ENCODE assay signal across 8 mouse cellular contexts in the genomic region with DNA sequence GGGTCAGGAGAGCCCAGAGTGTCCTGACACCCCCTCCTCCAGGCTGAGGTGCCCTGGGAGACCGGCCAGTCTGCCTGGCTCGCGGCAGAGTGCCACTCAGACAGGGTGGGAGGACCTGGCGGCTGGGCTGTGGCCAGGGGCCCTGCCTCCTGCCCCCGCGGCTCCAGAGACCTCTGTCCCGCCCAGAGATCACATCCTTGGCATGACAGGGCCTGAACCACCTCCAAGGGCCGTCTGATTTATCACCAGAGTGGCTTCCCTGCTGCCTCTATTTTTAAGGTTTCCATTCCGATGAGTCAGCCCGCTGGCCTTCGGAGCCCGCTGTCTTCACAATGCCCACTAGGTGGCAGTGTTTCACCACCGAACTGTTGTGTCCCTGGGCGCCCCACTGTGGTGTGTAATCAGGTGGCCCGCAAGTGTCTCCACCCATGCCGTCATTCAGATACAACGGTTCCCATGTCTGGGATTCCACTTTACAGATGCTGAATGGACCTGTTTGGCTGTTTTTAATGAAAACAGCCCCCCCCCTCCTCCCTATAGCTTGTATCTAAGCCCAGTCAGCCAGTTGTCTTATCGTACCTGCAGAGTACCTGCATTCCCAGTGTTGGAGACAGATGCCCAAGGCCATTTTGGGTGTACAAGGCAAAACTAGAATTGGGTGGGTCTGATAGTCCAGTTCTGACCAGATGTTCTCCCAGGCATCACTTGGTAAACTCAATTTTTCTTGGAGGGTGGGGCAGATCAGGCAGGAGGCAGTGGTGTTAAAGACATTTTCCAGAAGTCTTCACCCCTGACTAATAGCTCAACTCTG. TPM values are rescaled to one million over a fixed set of nuclear protein-coding genes. Genes with fewer than 3 reads are reported as not detected.
DNase-seq lines count a peak whose midpoint lies in the region; ATAC-seq and TF ChIP-seq lines count a peak whose summit lies in the region.

No protein-coding gene starts in this region.

- H3K79me2 ChIP-seq in heart, adult 2 months (replicated peaks; ENCODE audit: control insufficient read depth, insufficient read depth, low read length), result no peaks in the 10 kb centered on the region

- WGBS in embryonic facial prominence, embryonic 12.5 days, result 4% methylated on average over 18 of the region's 18 CpGs
- 2% methylated on average over 18 of the region's 18 CpGs for WGBS in heart, adult 2 months
- 1% methylated on average over 18 of the region's 18 CpGs for WGBS in kidney, adult 2 months
- 4% methylated on average over 18 of the region's 18 CpGs for WGBS in limb, embryonic 11.5 days
- 4% methylated on average over 18 of the region's 18 CpGs for WGBS in midbrain, embryonic 14.5 days
- WGBS in spleen, adult 2 months, result 3% methylated on average over 18 of the region's 18 CpGs

- peak; percentile 99 for DNase-seq in 3T3-L1 (ENCODE audit: low read depth, low spot score)
- peak; percentile 88 for DNase-seq in adrenal gland, postnatal 25 days
- DNase-seq in heart, adult 2 months, result peak; percentile 88
- DNase-seq in kidney, adult 2 months, result peak; percentile 88
- peak; percentile 92 for DNase-seq in limb, embryonic 11.5 days (ENCODE audit: low spot score)
- peak; percentile 96 for DNase-seq in midbrain, embryonic 14.5 days
- peak; percentile 40 to 61 for DNase-seq in spleen, adult 2 months (ENCODE audit: low read depth in 1 of 2, low spot score in 2 of 2)

- peak; percentile 97 for TF ChIP-seq CTCF in heart, adult 2 months (IDR thresholded peaks at IDR 0.05)
- TF ChIP-seq CTCF in kidney, adult 2 months (conservative IDR thresholded peaks at IDR 0.05; ENCODE audit: insufficient read depth, insufficient read length, low read depth, low read length), result peak; percentile 91
- peak; percentile 85 for TF ChIP-seq CTCF in spleen, adult 2 months (IDR thresholded peaks at IDR 0.05; ENCODE audit: extremely low read depth, insufficient read depth, insufficient read length, insufficient replicate concordance)

- H3K27ac ChIP-seq in embryonic facial prominence, embryonic 12.5 days, result no peak overlapping the region
- peak overlapping the region; percentile 30; the same call in 1 of the 2 replicates for H3K27ac ChIP-seq in heart, adult 2 months
- no peak overlapping the region for H3K27ac ChIP-seq in kidney, adult 2 months (ENCODE audit: insufficient read depth, low read depth, low read length)
- H3K27ac ChIP-seq in limb, embryonic 11.5 days (replicated peaks; ENCODE audit: low read depth, low read length), result no peak overlapping the region
- H3K27ac ChIP-seq in midbrain, embryonic 14.5 days (replicated peaks; ENCODE audit: low read depth, low read length), result no peak overlapping the region
- H3K27ac ChIP-seq in spleen, adult 2 months (ENCODE audit: insufficient read depth, low read length), result no peak overlapping the region

- peaks cover 41% of the 10 kb centered on the region for H3K27me3 ChIP-seq in embryonic facial prominence, embryonic 12.5 days
- no peaks in the 10 kb centered on the region for H3K27me3 ChIP-seq in heart, adult 2 months (ENCODE audit: control insufficient read depth, insufficient read depth, low read length)
- H3K27me3 ChIP-seq in kidney, adult 2 months (replicated peaks; ENCODE audit: control insufficient read depth, insufficient read depth, low read length), result no peaks in the 10 kb centered on the region
- peaks cover 28% of the 10 kb centered on the region for H3K27me3 ChIP-seq in limb, embryonic 11.5 days (ENCODE audit: control insufficient read depth, insufficient read depth, low read length)
- peaks cover 19% of the 10 kb centered on the region for H3K27me3 ChIP-seq in midbrain, embryonic 14.5 days (ENCODE audit: control insufficient read depth, insufficient read depth, low read length)
- H3K27me3 ChIP-seq in spleen, adult 2 months (ENCODE audit: control insufficient read depth, insufficient read depth, low read length), result peaks cover 4% of the 10 kb centered on the region; the same call in 1 of the 2 replicates

- intact Hi-C loops in heart, adult 2 months (cut with DNase I), result loop anchor here (1.0 to 2.0 kb wide), 3 partner anchors 19 to 228 kb away; partner anchors contain the start of genes Foxs1 and Pdrg1

- peaks cover 11% of the 10 kb centered on the region; the same call in 1 of the 2 replicates for H3K4me1 ChIP-seq in embryonic facial prominence, embryonic 12.5 days
- 0 out of 2 replicates have a peak, but pooled peaks cover 2% of the 10 kb centered on the region for H3K4me1 ChIP-seq in heart, adult 2 months (ENCODE audit: control insufficient read depth, insufficient read depth, low read length)
- no peaks in the 10 kb centered on the region for H3K4me1 ChIP-seq in kidney, adult 2 months (ENCODE audit: control insufficient read depth, insufficient read depth, low read length)
- H3K4me1 ChIP-seq in limb, embryonic 11.5 days (ENCODE audit: control insufficient read depth, insufficient read depth, low read length), result 0 out of 2 replicates have a peak, but pooled peaks cover 3% of the 10 kb centered on the region
- 0 out of 2 replicates have a peak, but pooled peaks cover 3% of the 10 kb centered on the region for H3K4me1 ChIP-seq in midbrain, embryonic 14.5 days (ENCODE audit: control insufficient read depth, insufficient read depth, low read length)
- peaks cover 2% of the 10 kb centered on the region; the same call in 1 of the 2 replicates for H3K4me1 ChIP-seq in spleen, adult 2 months (ENCODE audit: control insufficient read depth, insufficient read depth, insufficient read length)

- H3K4me3 ChIP-seq in embryonic facial prominence, embryonic 12.5 days, result no peak overlapping the region
- no peak overlapping the region for H3K4me3 ChIP-seq in heart, adult 2 months
- no peak overlapping the region for H3K4me3 ChIP-seq in kidney, adult 2 months (ENCODE audit: insufficient read depth, low read depth, low read length)
- no peak overlapping the region for H3K4me3 ChIP-seq in limb, embryonic 11.5 days (ENCODE audit: low read depth, low read length)
- peak overlapping the region; percentile 2 for H3K4me3 ChIP-seq in midbrain, embryonic 14.5 days (replicated peaks; ENCODE audit: low read depth, low read length)
- no peak overlapping the region for H3K4me3 ChIP-seq in spleen, adult 2 months (ENCODE audit: extremely low read depth, insufficient read depth, insufficient read length)

- no peak for TF ChIP-seq POLR2A in heart, adult 2 months (IDR thresholded peaks at IDR 0.05; ENCODE audit: insufficient read depth, low read depth, low read length)
- no peak for TF ChIP-seq POLR2A in kidney, adult 2 months (IDR thresholded peaks at IDR 0.05; ENCODE audit: low read depth, low read length)
- TF ChIP-seq POLR2A in spleen, adult 2 months (IDR thresholded peaks at IDR 0.05; ENCODE audit: low read depth, low read length), result no peak

- no peaks in the 10 kb centered on the region for H3K36me3 ChIP-seq in embryonic facial prominence, embryonic 12.5 days
- no peaks in the 10 kb centered on the region for H3K36me3 ChIP-seq in heart, adult 2 months (ENCODE audit: control insufficient read depth, insufficient read depth, low read length)
- H3K36me3 ChIP-seq in kidney, adult 2 months (ENCODE audit: control insufficient read depth, insufficient read depth, low read length), result no peaks in the 10 kb centered on the region
- no peaks in the 10 kb centered on the region for H3K36me3 ChIP-seq in limb, embryonic 11.5 days (ENCODE audit: control insufficient read depth, insufficient read depth, low read length)
- no peaks in the 10 kb centered on the region for H3K36me3 ChIP-seq in midbrain, embryonic 14.5 days (ENCODE audit: control insufficient read depth, insufficient read depth, low read length)
- no peaks in the 10 kb centered on the region for H3K36me3 ChIP-seq in spleen, adult 2 months (ENCODE audit: control insufficient read depth, insufficient read depth, low read length)

- peak overlapping the region; percentile 37 for H3K4me2 ChIP-seq in embryonic facial prominence, embryonic 12.5 days (replicated peaks)
- H3K4me2 ChIP-seq in limb, embryonic 11.5 days (ENCODE audit: low read depth, severe bottlenecking), result peak overlapping the region; percentile 15
- peak overlapping the region; percentile 49 for H3K4me2 ChIP-seq in midbrain, embryonic 14.5 days (ENCODE audit: low read length)

- no peaks in the 10 kb centered on the region for H3K9me3 ChIP-seq in embryonic facial prominence, embryonic 12.5 days
- H3K9me3 ChIP-seq in limb, embryonic 11.5 days (ENCODE audit: control insufficient read depth, low read length), result no peaks in the 10 kb centered on the region
- no peaks in the 10 kb centered on the region for H3K9me3 ChIP-seq in midbrain, embryonic 14.5 days (ENCODE audit: control insufficient read depth, low read length)

- ATAC-seq in embryonic facial prominence, embryonic 12.5 days (ENCODE audit: insufficient number of reproducible peaks, insufficient read depth, low FRiP score, low TSS enrichment), result no peak
- 0 out of 2 replicates have a peak, but pooled peaks have one; percentile 37 for ATAC-seq in limb, embryonic 11.5 days (ENCODE audit: insufficient number of reproducible peaks, low FRiP score, low TSS enrichment, low read depth)
- peak; percentile 66; the same call in 1 of the 2 replicates for ATAC-seq in midbrain, embryonic 14.5 days (ENCODE audit: low FRiP score, low TSS enrichment)

- peak overlapping the region; percentile 1; the same call in 1 of the 2 replicates for H3K9ac ChIP-seq in embryonic facial prominence, embryonic 12.5 days
- H3K9ac ChIP-seq in heart, adult 2 months (ENCODE audit: low read depth, low read length), result peak overlapping the region; percentile 17
- H3K9ac ChIP-seq in limb, embryonic 11.5 days (ENCODE audit: low read length), result no peak overlapping the region
- H3K9ac ChIP-seq in midbrain, embryonic 14.5 days (replicated peaks; ENCODE audit: low read length), result peak overlapping the region; percentile 34

- peak; percentile 93 for TF ChIP-seq EP300 in heart, adult 2 months (IDR thresholded peaks at IDR 0.05; ENCODE audit: insufficient read depth, low read depth, low read length)

RNA-seq across cellular contexts. Expression of gene Mylk2, which starts 3.4 kb away (rescaled TPM):
- not detected in 2 replicates for total RNA-seq in adrenal gland, postnatal 25 days (2021)
- polyA plus RNA-seq in embryonic facial prominence, embryonic 12.5 days (2016; fragmentation: Nextera tagmentation; extraction: Ambion mirVana), result 0.06 TPM in 1 of 2 replicates, not detected in the other
- under 1 TPM; 0.08 to 0.09 TPM for total RNA-seq in heart, adult 2 months (2021)
- polyA plus RNA-seq in heart, adult 2 months (2012; rRNA removed), result 0.18 and 0.29 TPM in 2 replicates
- polyA plus RNA-seq in kidney, adult 2 months (2012; rRNA removed), result 0.07 and 1.1 TPM in 2 replicates
- polyA plus RNA-seq in limb, embryonic 11.5 days (2014; fragmentation: Nextera tagmentation; extraction: Ambion mirVana), result not detected in 2 replicates
- not detected in 2 replicates for polyA plus RNA-seq in midbrain, embryonic 14.5 days (2014; fragmentation: Nextera tagmentation; extraction: Ambion mirVana)
- polyA plus RNA-seq in spleen, adult 2 months (2012; rRNA removed), result 0.23 and 0.34 TPM in 2 replicates

RNA-seq across cellular contexts. Expression of gene Foxs1, which starts 18.5 kb away (rescaled TPM):
- 2.1 and 2.9 TPM in 2 replicates for total RNA-seq in adrenal gland, postnatal 25 days (2021)
- 0.80 and 0.84 TPM in 2 replicates for polyA plus RNA-seq in embryonic facial prominence, embryonic 12.5 days (2016; fragmentation: Nextera tagmentation; extraction: Ambion mirVana)
- total RNA-seq in heart, adult 2 months (2021), result 1 to 10 TPM; 1.7 to 3.5 TPM
- polyA plus RNA-seq in heart, adult 2 months (2012; rRNA removed), result 9.0 and 10.5 TPM in 2 replicates
- 6.4 and 7.3 TPM in 2 replicates for polyA plus RNA-seq in kidney, adult 2 months (2012; rRNA removed)
- 0.29 and 0.38 TPM in 2 replicates for polyA plus RNA-seq in limb, embryonic 11.5 days (2014; fragmentation: Nextera tagmentation; extraction: Ambion mirVana)
- polyA plus RNA-seq in midbrain, embryonic 14.5 days (2014; fragmentation: Nextera tagmentation; extraction: Ambion mirVana), result 2.8 and 4.7 TPM in 2 replicates
- polyA plus RNA-seq in spleen, adult 2 months (2012; rRNA removed), result 12.6 and 20.1 TPM in 2 replicates

RNA-seq across cellular contexts. Expression of gene Dusp15, which starts 37.0 kb away (rescaled TPM):
- total RNA-seq in adrenal gland, postnatal 25 days (2021), result 1.0 and 4.9 TPM in 2 replicates
- 0.90 and 1.4 TPM in 2 replicates for polyA plus RNA-seq in embryonic facial prominence, embryonic 12.5 days (2016; fragmentation: Nextera tagmentation; extraction: Ambion mirVana)
- not detected for total RNA-seq in heart, adult 2 months (2021)
- 0.25 and 0.26 TPM in 2 replicates for polyA plus RNA-seq in heart, adult 2 months (2012; rRNA removed)
- 12.3 and 20.6 TPM in 2 replicates for polyA plus RNA-seq in kidney, adult 2 months (2012; rRNA removed)
- polyA plus RNA-seq in limb, embryonic 11.5 days (2014; fragmentation: Nextera tagmentation; extraction: Ambion mirVana), result 0.37 and 1.0 TPM in 2 replicates
- 7.3 and 16.7 TPM in 2 replicates for polyA plus RNA-seq in midbrain, embryonic 14.5 days (2014; fragmentation: Nextera tagmentation; extraction: Ambion mirVana)
- polyA plus RNA-seq in spleen, adult 2 months (2012; rRNA removed), result 0.21 and 0.48 TPM in 2 replicates

RNA-seq across cellular contexts. Expression of gene Ttll9, which starts 47.8 kb away (rescaled TPM):
- total RNA-seq in adrenal gland, postnatal 25 days (2021), result not detected in 2 replicates
- 0.50 and 0.97 TPM in 2 replicates for polyA plus RNA-seq in embryonic facial prominence, embryonic 12.5 days (2016; fragmentation: Nextera tagmentation; extraction: Ambion mirVana)
- total RNA-seq in heart, adult 2 months (2021), result not detected
- 0.61 TPM in 1 of 2 replicates, not detected in the other for polyA plus RNA-seq in heart, adult 2 months (2012; rRNA removed)
- 0.46 and 1.0 TPM in 2 replicates for polyA plus RNA-seq in kidney, adult 2 months (2012; rRNA removed)
- polyA plus RNA-seq in limb, embryonic 11.5 days (2014; fragmentation: Nextera tagmentation; extraction: Ambion mirVana), result 0.35 and 0.62 TPM in 2 replicates
- polyA plus RNA-seq in midbrain, embryonic 14.5 days (2014; fragmentation: Nextera tagmentation; extraction: Ambion mirVana), result 5.3 and 7.1 TPM in 2 replicates
- 0.07 and 0.09 TPM in 2 replicates for polyA plus RNA-seq in spleen, adult 2 months (2012; rRNA removed)
